Mouse (Mus musculus) brown adipose tissue, adult 24 weeks (tissue): ENCODE results near the gene Grip2. TPM values are rescaled to one million over a fixed set of nuclear protein-coding genes. Genes with fewer than 3 reads are reported as not detected.

Experiments
- H3K27ac ChIP-seq: fragments of 200-500 bp; replicated peaks from 2 replicates; pipeline ENCODE4 v1.5.1; 2012; ENCODE audit warnings: low read depth, mild to moderate bottlenecking, low read length
- H3K4me1 ChIP-seq: fragments of 200-500 bp; 2 replicates; pipeline ENCODE4 v1.6.1; 2012; ENCODE audit warnings: low read length, mixed read lengths; ENCODE audit not compliant: control insufficient read depth, insufficient read depth, insufficient read length
- H3K4me3 ChIP-seq: fragments of 200-500 bp; 2 replicates; pipeline ENCODE4 v1.5.1; 2012; ENCODE audit warnings: low read depth, mild to moderate bottlenecking, low read length, moderate library complexity; ENCODE audit not compliant: insufficient read depth
- polyA plus RNA-seq: library from polyadenylated mRNA; stranded (reverse); fragments of >200 nt; gene quantifications from 2 replicates; pipeline ENCODE4 v1.2.4, GENCODE M21; 2012; ENCODE audit not compliant: missing spikeins, insufficient read depth, insufficient read length

Grip2 gene
- polyA plus RNA-seq = 0.48 TPM in 1 of 2 replicates, not detected in the other

- H3K27ac ChIP-seq = no peak within 1 kb of the TSS
- H3K4me1 ChIP-seq = no peaks in the 10 kb centered on the region
- no peak within 1 kb of the TSS for H3K4me3 ChIP-seq
These were observed at the start of gene Grip2 for GRCm38 (mm10) chr6:91827016-91827570. Gene Grip2 (minus strand): TSS chr6:91827250.

GRCm38 (mm10) chr6:91872781-91873180 lies 45.7 kb upstream of the Grip2 start:
- H3K4me1 ChIP-seq = no peaks in the 10 kb centered on the region
- no peak overlapping the region for H3K27ac ChIP-seq
- H3K4me3 ChIP-seq = no peak overlapping the region

- Histone ChIP-seq H3K27ac (no peak overlapping the region), H3K4me3 (no peak overlapping the region), H3K4me1 (no peaks in the 10 kb centered on the region)
These were observed 41.0 kb upstream of the Grip2 start for GRCm38 (mm10) chr6:91868091-91868490.

- Histone ChIP-seq H3K27ac (no peak overlapping the region), H3K4me1 (no peaks in the 10 kb centered on the region), H3K4me3 (no peak overlapping the region)
These were observed 38.6 kb upstream of the Grip2 start for GRCm38 (mm10) chr6:91865601-91866000.

GRCm38 (mm10) chr6:91864595-91864994 lies 37.5 kb upstream of the Grip2 start:
- Histone ChIP-seq H3K4me3 (no peak overlapping the region), H3K4me1 (no peaks in the 10 kb centered on the region), H3K27ac (no peak overlapping the region)

- Histone ChIP-seq H3K4me3 (no peak overlapping the region), H3K27ac (no peak overlapping the region), H3K4me1 (no peaks in the 10 kb centered on the region)
These were observed 35.8 kb upstream of the Grip2 start for GRCm38 (mm10) chr6:91862848-91863247.

GRCm38 (mm10) chr6:91858339-91858738 lies 31.3 kb upstream of the Grip2 start:
- no peaks in the 10 kb centered on the region for H3K4me1 ChIP-seq
- no peak overlapping the region for H3K4me3 ChIP-seq
- no peak overlapping the region for H3K27ac ChIP-seq

GRCm38 (mm10) chr6:91852550-91852949 lies 25.5 kb upstream of the Grip2 start:
- Histone ChIP-seq H3K27ac (no peak overlapping the region), H3K4me3 (no peak overlapping the region), H3K4me1 (no peaks in the 10 kb centered on the region)

GRCm38 (mm10) chr6:91843628-91844153 lies 16.6 kb upstream of the Grip2 start:
- H3K27ac ChIP-seq = no peak overlapping the region
- H3K4me3 ChIP-seq = peak overlapping the region; percentile 17
- no peaks in the 10 kb centered on the region for H3K4me1 ChIP-seq

GRCm38 (mm10) chr6:91842897-91843627 lies 16.0 kb upstream of the Grip2 start:
- H3K27ac ChIP-seq = no peak overlapping the region
- H3K4me1 ChIP-seq = no peaks in the 10 kb centered on the region
- peak overlapping the region; percentile 17 for H3K4me3 ChIP-seq

GRCm38 (mm10) chr6:91839010-91839871 lies 12.2 kb upstream of the Grip2 start:
- Histone ChIP-seq H3K27ac (no peak overlapping the region), H3K4me3 (no peak overlapping the region), H3K4me1 (no peaks in the 10 kb centered on the region)

- Histone ChIP-seq H3K4me1 (no peaks in the 10 kb centered on the region), H3K27ac (no peak overlapping the region), H3K4me3 (no peak overlapping the region)
These were observed 5.9 kb upstream of the Grip2 start for GRCm38 (mm10) chr6:91832863-91833440.

- no peaks in the 10 kb centered on the region for H3K4me1 ChIP-seq
- H3K27ac ChIP-seq = no peak overlapping the region
- H3K4me3 ChIP-seq = no peak overlapping the region
These were observed 876 bp upstream of the Grip2 start for GRCm38 (mm10) chr6:91827926-91828325.

- H3K4me1 ChIP-seq = no peaks in the 10 kb centered on the region
- H3K4me3 ChIP-seq = no peak overlapping the region
- no peak overlapping the region for H3K27ac ChIP-seq
These were observed 8.8 kb downstream of the Grip2 start for GRCm38 (mm10) chr6:91818271-91818670.

- no peak overlapping the region for H3K4me3 ChIP-seq
- H3K27ac ChIP-seq = no peak overlapping the region
- no peaks in the 10 kb centered on the region for H3K4me1 ChIP-seq
These were observed 11.1 kb downstream of the Grip2 start for GRCm38 (mm10) chr6:91815976-91816375.
